Mouse (Mus musculus) forebrain, postnatal 0 days (tissue): Measurements from ENCODE around the gene Mylk. TPM values are rescaled to one million over a fixed set of nuclear protein-coding genes. Genes with fewer than 3 reads are reported as not detected.
A peak's percentile ranks its signal among the peaks of the same experiment; 100 is the strongest.

Experiments used
- ATAC-seq: fragments of 200-750 bp; cut with Nextera tagmentation; 2 replicates; pipeline ENCODE4 v1.8.0; 2017; ENCODE audit warnings: mild to moderate bottlenecking, moderate library complexity
- DNase-seq: peaks from one replicate; pipeline ENCODE4 v3.0.0-alpha.2; 2015
- H3K27ac ChIP-seq: fragments of 300-500 bp; sonication (generic); 2 replicates; pipeline ENCODE4 v1.5.1; 2014; ENCODE audit warnings: low read depth, mild to moderate bottlenecking, antibody characterized with exemption, low read length, moderate library complexity, mixed read lengths
- H3K27me3 ChIP-seq: fragments of 300-500 bp; sonication (generic); 2 replicates; pipeline ENCODE4 v1.6.1; 2014; ENCODE audit warnings: mild to moderate bottlenecking, low read length, mixed read lengths; ENCODE audit not compliant: insufficient read depth
- H3K36me3 ChIP-seq: fragments of 300-500 bp; sonication (generic); 2 replicates; pipeline ENCODE4 v1.6.1; 2014; ENCODE audit warnings: mild to moderate bottlenecking, moderate library complexity; ENCODE audit not compliant: insufficient read depth
- H3K4me1 ChIP-seq: fragments of 300-500 bp; sonication (generic); 2 replicates; pipeline ENCODE4 v1.6.1; 2014; ENCODE audit warnings: antibody characterized with exemption; ENCODE audit not compliant: insufficient read depth
- H3K4me2 ChIP-seq: fragments of 300-500 bp; sonication (generic); 2 replicates; pipeline ENCODE4 v1.6.1; 2014; ENCODE audit warnings: low read depth, mild to moderate bottlenecking, moderate library complexity
- H3K4me3 ChIP-seq: fragments of 300-500 bp; sonication (generic); 2 replicates; pipeline ENCODE4 v1.5.1; 2014; ENCODE audit warnings: low read depth, low read length, mixed read lengths
- H3K9ac ChIP-seq: fragments of 300-500 bp; sonication (generic); 2 replicates; pipeline ENCODE4 v1.6.1; 2014; ENCODE audit warnings: mild to moderate bottlenecking
- H3K9me3 ChIP-seq: fragments of 300-500 bp; sonication (generic); 2 replicates; pipeline ENCODE4 v1.6.1; 2016; ENCODE audit warnings: low read length
- CTCF ChIP-seq: sonication (generic); IDR thresholded peaks from 2 replicates; pipeline ENCODE4 v1.5.1; 2016; ENCODE audit warnings: antibody characterized with exemption, control low read depth, low read depth
- WGBS: fragments of 180-500 bp; shearing (Covaris S2); extraction: QIAGEN DNeasy Blood & Tissue Kit; methylation state at CpG from one replicate; pipeline ENCODE4 v1.1.7; 2014; 5-methylcytosine and 5-hydroxymethylcytosine counted together
- polyA plus RNA-seq: library from polyadenylated mRNA; unstranded; fragments of >200 nt; fragmentation: Nextera tagmentation; extraction: Ambion mirVana; gene quantifications from 2 replicates; pipeline ENCODE4 v1.2.1, GENCODE M21; 2015
- total RNA-seq: library from RNA; depleted of rRNA; stranded (reverse); fragments of >200 nt; gene quantifications from 2 replicates; pipeline ENCODE4 v1.2.3, GENCODE M21; 2014

The Mylk gene
- total and polyA plus RNA-seq, 2 experiments from 2014 or later, result 2.9 to 11.2 TPM

DNA sequence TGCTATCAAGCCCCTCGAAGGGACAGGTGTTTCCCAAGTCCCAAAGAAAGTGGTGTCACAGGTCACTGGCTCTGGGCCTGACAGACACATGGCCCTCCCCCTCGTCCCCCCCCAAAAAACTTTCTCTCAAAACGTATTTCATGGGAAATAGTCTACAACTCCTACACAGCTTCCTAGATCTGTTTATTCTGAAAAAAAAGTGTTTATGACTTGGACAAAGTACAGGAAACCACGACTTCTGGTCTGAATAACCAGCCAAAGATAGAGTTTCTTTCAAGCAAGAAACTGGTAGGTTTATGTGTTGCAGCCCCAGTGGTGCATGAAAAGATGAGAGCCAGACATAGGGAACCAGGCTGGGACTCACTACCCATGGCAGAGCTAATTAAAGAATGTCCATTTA, 218.0 kb downstream of the Mylk start:
- no peaks in the 10 kb centered on the region for H3K27me3 ChIP-seq
- no peak overlapping the region for H3K4me3 ChIP-seq
- H3K36me3 ChIP-seq, result no peaks in the 10 kb centered on the region
- WGBS, result 75% methylated on average over 4 of the region's 4 CpGs
- H3K9me3 ChIP-seq, result no peaks in the 10 kb centered on the region
- H3K4me1 ChIP-seq, result peaks cover 5% of the 10 kb centered on the region; the same call in 1 of the 2 replicates
- no peak overlapping the region for H3K9ac ChIP-seq
- no peak overlapping the region for H3K4me2 ChIP-seq
- H3K27ac ChIP-seq, result no peak overlapping the region
- DNase-seq, result no peak
- TF ChIP-seq CTCF, result no peak
- no peak for ATAC-seq

DNA sequence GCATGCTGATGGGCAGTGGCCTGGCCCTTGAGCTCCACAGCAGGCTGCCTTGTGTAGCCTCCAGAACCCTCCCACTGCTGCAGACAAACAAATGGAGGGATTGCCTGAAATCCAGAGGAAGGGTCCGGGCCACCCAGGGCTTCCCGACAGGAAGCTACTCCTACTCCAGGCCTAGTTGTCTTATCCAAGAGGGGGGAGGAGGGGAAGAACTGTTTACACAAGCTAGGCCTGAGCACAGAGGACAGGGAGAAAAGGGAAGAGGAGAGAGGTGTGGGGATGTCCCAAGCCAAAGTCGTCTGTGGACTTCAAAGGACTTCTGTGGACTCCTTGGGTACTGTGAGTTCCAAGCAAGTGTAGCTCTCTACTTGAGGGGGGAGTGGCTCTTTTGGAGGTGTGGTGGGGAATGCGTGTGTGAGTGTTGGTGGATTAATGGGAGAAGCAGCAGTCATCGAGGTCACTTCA, 221.6 kb downstream of the Mylk start:
- 67% methylated on average over 5 of the region's 5 CpGs for WGBS

DNA sequence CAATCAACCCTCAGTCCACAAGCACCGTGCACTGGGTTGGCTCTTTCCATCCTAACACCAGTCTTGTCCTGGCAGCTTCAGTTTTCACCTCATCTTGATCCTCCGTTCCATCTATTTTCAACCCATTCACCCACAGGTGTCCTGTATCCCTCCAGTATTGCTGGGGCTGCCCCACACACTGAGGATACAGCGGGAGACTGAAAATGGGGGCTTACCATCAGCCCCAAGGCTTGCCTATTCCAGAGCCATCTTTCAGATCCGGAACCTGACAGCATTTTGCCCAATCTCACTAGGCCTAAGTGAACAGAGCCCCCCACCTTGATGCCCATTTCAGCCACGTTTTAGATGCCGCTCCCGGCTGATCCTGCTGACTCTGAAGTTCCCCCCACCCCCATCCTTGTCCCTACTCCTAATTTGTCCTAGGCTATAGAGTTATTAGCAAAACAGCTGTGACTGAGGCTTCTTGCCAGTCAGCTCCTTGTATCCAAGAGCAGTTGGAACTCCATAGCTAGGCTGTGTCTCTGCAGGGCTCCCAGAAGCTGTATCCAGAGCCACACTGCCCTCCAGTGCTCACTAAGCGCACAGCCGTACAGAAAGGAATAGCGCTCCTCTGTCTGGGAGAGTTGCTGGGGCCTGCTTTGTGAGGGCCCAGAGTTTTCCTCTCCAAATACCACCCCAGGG, 222.2 kb downstream of the Mylk start:
- WGBS, result 49% methylated on average over 10 of the region's 10 CpGs
- Histone ChIP-seq H3K4me1 (no peaks in the 10 kb centered on the region), H3K36me3 (no peaks in the 10 kb centered on the region), H3K9me3 (no peaks in the 10 kb centered on the region), H3K9ac (no peak overlapping the region), H3K4me3 (no peak overlapping the region), H3K27ac (no peak overlapping the region), H3K4me2 (no peak overlapping the region), H3K27me3 (no peaks in the 10 kb centered on the region)
- peak; percentile 91 for DNase-seq
- peak; percentile 94 for TF ChIP-seq CTCF
- ATAC-seq, result peak; percentile 97

More for the DNA sequence above, 221.6 kb downstream of the Mylk start:
- no peaks in the 10 kb centered on the region for H3K27me3 ChIP-seq
- H3K4me1 ChIP-seq, result no peaks in the 10 kb centered on the region
- H3K4me2 ChIP-seq, result no peak overlapping the region
- no peak overlapping the region for H3K9ac ChIP-seq
- DNase-seq, result no peak
- TF ChIP-seq CTCF, result no peak
- H3K4me3 ChIP-seq, result no peak overlapping the region
- ATAC-seq, result no peak
- H3K9me3 ChIP-seq, result no peaks in the 10 kb centered on the region
- no peaks in the 10 kb centered on the region for H3K36me3 ChIP-seq
- H3K27ac ChIP-seq, result no peak overlapping the region

DNA sequence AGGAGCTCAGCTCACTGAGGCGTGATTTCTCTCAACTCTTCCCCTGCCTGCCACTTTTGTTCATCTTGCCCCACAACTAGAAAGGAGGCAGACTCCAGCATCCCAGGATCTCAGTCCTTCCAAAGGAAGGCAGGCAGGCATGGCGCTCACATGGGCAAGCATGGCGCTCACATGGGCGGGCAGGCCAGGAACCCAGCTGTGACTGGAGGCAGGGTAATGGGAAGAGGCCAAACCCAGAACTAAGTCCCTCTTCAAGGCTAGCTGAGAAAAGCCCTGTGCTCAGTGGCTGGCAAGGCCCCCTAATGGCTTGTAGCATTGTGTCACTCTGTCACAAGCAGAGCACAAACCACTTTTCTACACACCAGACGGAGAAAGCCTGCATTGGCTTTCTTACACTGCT, 223.2 kb downstream of the Mylk start:
- Histone ChIP-seq H3K4me1 (no peaks in the 10 kb centered on the region), H3K9ac (no peak overlapping the region), H3K27ac (no peak overlapping the region), H3K4me2 (no peak overlapping the region), H3K9me3 (no peaks in the 10 kb centered on the region), H3K4me3 (no peak overlapping the region), H3K27me3 (no peaks in the 10 kb centered on the region), H3K36me3 (no peaks in the 10 kb centered on the region)
- peak; percentile 56 for ATAC-seq
- WGBS, result 64% methylated on average over 5 of the region's 5 CpGs
- DNase-seq, result no peak
- no peak for TF ChIP-seq CTCF

DNA sequence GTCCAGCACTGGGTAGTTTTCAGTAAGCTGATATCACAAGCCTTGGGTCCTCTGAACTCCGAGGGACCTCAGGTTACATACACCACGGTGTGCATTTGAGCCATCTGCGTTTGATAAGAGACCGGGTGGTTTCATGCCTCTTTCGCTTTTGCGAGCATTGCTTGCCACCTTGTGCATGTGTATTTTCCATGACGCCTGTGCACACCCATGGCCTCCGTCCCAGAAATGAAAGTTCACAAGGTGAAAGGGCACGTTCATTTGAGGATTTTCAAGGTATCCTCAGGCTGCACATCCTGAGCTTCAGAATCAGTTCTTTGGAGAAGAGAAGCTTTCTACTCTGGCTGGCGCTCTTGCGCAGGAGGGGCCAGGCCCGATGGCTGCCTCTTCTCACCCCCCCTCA, 227.5 kb downstream of the Mylk start:
- ATAC-seq, result no peak
- no peaks in the 10 kb centered on the region for H3K9me3 ChIP-seq

DNA sequence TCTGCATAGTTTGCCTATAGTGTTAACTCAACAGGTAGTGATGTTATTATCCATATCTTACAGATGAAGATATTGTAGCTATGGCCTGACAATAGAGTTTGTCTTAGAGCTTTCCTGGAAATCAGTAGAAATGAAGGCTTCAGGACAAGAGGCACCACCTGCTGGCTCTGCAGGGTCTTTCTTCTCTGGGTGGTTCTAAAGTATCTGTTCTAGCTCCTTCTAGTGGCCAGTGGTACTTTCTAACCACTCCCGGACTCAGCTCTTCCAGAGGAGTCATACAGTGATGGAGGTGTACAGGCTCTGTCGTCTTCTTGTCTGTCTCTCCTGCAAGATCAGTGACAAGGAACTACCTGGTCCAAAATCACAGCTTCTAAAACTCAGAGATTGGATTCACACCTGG, 230.5 kb downstream of the Mylk start:
- H3K36me3 ChIP-seq, result no peaks in the 10 kb centered on the region
- H3K4me1 ChIP-seq, result no peaks in the 10 kb centered on the region
- peak; percentile 37; the same call in 1 of the 2 replicates for TF ChIP-seq CTCF
- no peak for DNase-seq
- H3K27ac ChIP-seq, result no peak overlapping the region
- no peaks in the 10 kb centered on the region for H3K9me3 ChIP-seq
- ATAC-seq, result no peak
- WGBS, result 63% methylated on average over 2 of the region's 2 CpGs
- H3K9ac ChIP-seq, result no peak overlapping the region
- no peak overlapping the region for H3K4me3 ChIP-seq
- no peak overlapping the region for H3K4me2 ChIP-seq
- H3K27me3 ChIP-seq, result no peaks in the 10 kb centered on the region

More for the DNA sequence above, 227.5 kb downstream of the Mylk start:
- H3K9ac ChIP-seq, result no peak overlapping the region
- H3K4me1 ChIP-seq, result no peaks in the 10 kb centered on the region
- H3K4me2 ChIP-seq, result no peak overlapping the region
- no peaks in the 10 kb centered on the region for H3K36me3 ChIP-seq
- H3K27me3 ChIP-seq, result no peaks in the 10 kb centered on the region
- no peak for TF ChIP-seq CTCF
- no peak overlapping the region for H3K4me3 ChIP-seq
- 89% methylated on average over 12 of the region's 12 CpGs for WGBS
- DNase-seq, result no peak
- no peak overlapping the region for H3K27ac ChIP-seq

DNA sequence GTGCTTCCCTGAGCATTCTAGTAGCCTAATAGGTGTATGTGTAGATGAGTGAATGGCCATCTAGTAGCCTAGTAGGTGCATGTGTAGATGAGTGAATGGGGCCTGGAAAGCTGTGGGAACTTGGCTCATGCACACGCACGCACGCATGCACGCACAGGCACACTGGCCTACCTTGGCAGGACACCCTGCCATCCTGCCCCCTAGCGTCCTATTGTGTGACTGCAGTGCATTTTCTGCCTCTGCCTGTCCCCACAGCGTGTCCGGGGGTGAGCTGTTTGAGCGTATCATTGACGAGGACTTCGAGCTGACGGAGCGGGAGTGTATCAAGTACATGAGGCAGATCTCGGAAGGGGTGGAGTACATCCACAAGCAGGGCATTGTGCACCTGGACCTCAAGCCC, 231.6 kb downstream of the Mylk start:
- H3K4me3 ChIP-seq, result no peak overlapping the region

More for the DNA sequence above, 231.6 kb downstream of the Mylk start:
- no peak overlapping the region for H3K9ac ChIP-seq
- TF ChIP-seq CTCF, result peak; percentile 43
- 80% methylated on average over 13 of the region's 13 CpGs for WGBS
- no peak overlapping the region for H3K27ac ChIP-seq
- no peaks in the 10 kb centered on the region for H3K36me3 ChIP-seq
- H3K9me3 ChIP-seq, result no peaks in the 10 kb centered on the region
- no peak overlapping the region for H3K4me2 ChIP-seq
- ATAC-seq (no peak), DNase-seq (no peak)
- H3K27me3 ChIP-seq, result no peaks in the 10 kb centered on the region
- no peaks in the 10 kb centered on the region for H3K4me1 ChIP-seq
